Mouse (Mus musculus) retina, adult 2 months (tissue): ENCODE data around the gene Etnppl.

ENCODE experiments used
- DNase-seq: peaks from one replicate; pipeline ENCODE4 v3.0.0-alpha.2; 2012; ENCODE audit warnings: low read depth, low spot score

Gene Etnppl

GRCm38 (mm10) chr3:130677671-130678460 is 60.6 kb downstream of the Etnppl start:
- DNase-seq = no peak

GRCm38 (mm10) chr3:130681226-130681625 is 64.0 kb downstream of the Etnppl start:
- DNase-seq = no peak

- DNase-seq = no peak
Observed at GRCm38 (mm10) chr3:130682183-130682582, 64.9 kb downstream of the Etnppl start.

- DNase-seq = no peak
Observed at GRCm38 (mm10) chr3:130683836-130684235, 66.6 kb downstream of the Etnppl start.

- DNase-seq = no peak
Observed at GRCm38 (mm10) chr3:130684276-130685013, 67.2 kb downstream of the Etnppl start.

- no peak for DNase-seq
Observed at GRCm38 (mm10) chr3:130685014-130685366, 67.7 kb downstream of the Etnppl start.

GRCm38 (mm10) chr3:130687051-130687450 is 69.8 kb downstream of the Etnppl start:
- no peak for DNase-seq
